Mouse (Mus musculus) embryonic facial prominence, embryonic 11.5 days (tissue): Measurements from ENCODE around the gene Ribc1. TPM values are rescaled to one million over a fixed set of nuclear protein-coding genes. Genes with fewer than 3 reads are reported as not detected.

Experiments used
- ATAC-seq: fragments of 200-750 bp; cut with Nextera tagmentation; replicated peaks from 2 replicates; pipeline ENCODE4 v1.8.0; 2017; ENCODE audit warnings: low read depth; ENCODE audit not compliant: insufficient number of reproducible peaks, low FRiP score, low TSS enrichment
- DNase-seq: peaks from one replicate; pipeline ENCODE4 v3.0.0-alpha.2; 2015; ENCODE audit warnings: low spot score
- H3K27ac ChIP-seq: fragments of 300-500 bp; sonication (generic); replicated peaks from 2 replicates; pipeline ENCODE4 v1.5.1; 2014; ENCODE audit warnings: mild to moderate bottlenecking, low read depth, low read length, control low read depth
- H3K27me3 ChIP-seq: fragments of 300-500 bp; sonication (generic); 2 replicates; pipeline ENCODE4 v1.6.1; 2014; ENCODE audit warnings: mild to moderate bottlenecking, low read length, moderate library complexity, mixed read lengths; ENCODE audit not compliant: control insufficient read depth, insufficient read depth
- H3K36me3 ChIP-seq: fragments of 300-500 bp; sonication (generic); replicated peaks from 2 replicates; pipeline ENCODE4 v1.6.1; 2014; ENCODE audit warnings: low read depth, mild to moderate bottlenecking, low read length, moderate library complexity, mixed read lengths; ENCODE audit not compliant: control insufficient read depth, insufficient read depth
- H3K4me1 ChIP-seq: fragments of 300-500 bp; sonication (generic); 2 replicates; pipeline ENCODE4 v1.6.1; 2014; ENCODE audit warnings: low read length, mixed read lengths; ENCODE audit not compliant: control insufficient read depth, insufficient read depth
- H3K4me2 ChIP-seq: fragments of 300-500 bp; sonication (generic); 2 replicates; pipeline ENCODE4 v1.6.1; 2014; ENCODE audit warnings: low read depth, mild to moderate bottlenecking, control low read depth, low read length, moderate library complexity
- H3K4me3 ChIP-seq: fragments of 300-500 bp; sonication (generic); 2 replicates; pipeline ENCODE4 v1.5.1; 2014; ENCODE audit warnings: low read depth, low read length, control low read depth
- H3K9ac ChIP-seq: fragments of 300-500 bp; sonication (generic); replicated peaks from 2 replicates; pipeline ENCODE4 v1.6.1; 2014; ENCODE audit warnings: mild to moderate bottlenecking, control low read depth, low read length
- H3K9me3 ChIP-seq: fragments of 300-500 bp; sonication (generic); replicated peaks from 2 replicates; pipeline ENCODE4 v1.6.1; 2016; ENCODE audit warnings: mild to moderate bottlenecking, low read length, inconsistent platforms, mixed read lengths; ENCODE audit not compliant: control insufficient read depth
- WGBS: fragments of 180-500 bp; shearing (Covaris S2); extraction: QIAGEN DNeasy Blood & Tissue Kit; methylation state at CpG from one replicate; pipeline ENCODE4 v1.1.7; 2014; 5-methylcytosine and 5-hydroxymethylcytosine counted together
- polyA plus RNA-seq: library from polyadenylated mRNA; unstranded; fragments of >200 nt; fragmentation: Nextera tagmentation; extraction: Ambion mirVana; gene quantifications from 2 replicates; pipeline ENCODE4 v1.2.1, GENCODE M21; 2014

Ribc1 gene
- 5.7 and 5.9 TPM in 2 replicates for polyA plus RNA-seq

GRCm38 (mm10) chrX:152016151-152017145 lies at the start of gene Ribc1, which contains the start of gene Smc1a:
Gene Ribc1 (minus strand): TSS chrX:152016295.
Gene Smc1a (plus strand): TSS chrX:152016428.
- H3K9ac ChIP-seq: peak within 1 kb of the TSS; percentile 72
- H3K9me3 ChIP-seq: no peaks in the 10 kb centered on the region
- H3K36me3 ChIP-seq: no peaks in the 10 kb centered on the region
- H3K4me3 ChIP-seq: peak within 1 kb of the TSS; percentile 50
- DNase-seq (peak; percentile 94), ATAC-seq (peak; percentile 98)
- no peaks in the 10 kb centered on the region; the same call in 1 of the 2 replicates for H3K27me3 ChIP-seq
- peak within 1 kb of the TSS; percentile 50 for H3K4me2 ChIP-seq
- H3K4me1 ChIP-seq: no peaks in the 10 kb centered on the region
- 17% methylated on average over 64 of the region's 64 CpGs for WGBS
- peak within 1 kb of the TSS; percentile 85 for H3K27ac ChIP-seq

GRCm38 (mm10) chrX:152065674-152066073 lies 49.6 kb upstream of the Ribc1 start:
- no peak overlapping the region for H3K9ac ChIP-seq
- no peak overlapping the region for H3K27ac ChIP-seq
- 81% methylated on average over 2 of the region's 2 CpGs for WGBS
- no peak overlapping the region for H3K4me2 ChIP-seq
- no peak for DNase-seq
- no peaks in the 10 kb centered on the region for H3K9me3 ChIP-seq
- no peaks in the 10 kb centered on the region for H3K36me3 ChIP-seq
- no peak for ATAC-seq
- H3K4me1 ChIP-seq: no peaks in the 10 kb centered on the region
- H3K27me3 ChIP-seq: 0 out of 2 replicates have a peak, but pooled peaks cover 2% of the 10 kb centered on the region
- H3K4me3 ChIP-seq: no peak overlapping the region

- Histone ChIP-seq H3K27me3 (no peaks in the 10 kb centered on the region; the same call in 1 of the 2 replicates), H3K4me1 (no peaks in the 10 kb centered on the region), H3K9ac (no peak overlapping the region), H3K4me3 (no peak overlapping the region), H3K9me3 (no peaks in the 10 kb centered on the region), H3K4me2 (no peak overlapping the region), H3K27ac (no peak overlapping the region), H3K36me3 (no peaks in the 10 kb centered on the region; the same call in 1 of the 2 replicates)
- ATAC-seq (no peak), DNase-seq (no peak)
- WGBS: 79% methylated on average over 1 of the region's 1 CpGs
Measured at GRCm38 (mm10) chrX:152054094-152054493, 38.0 kb upstream of the Ribc1 start.

- no peaks in the 10 kb centered on the region; the same call in 1 of the 2 replicates for H3K27me3 ChIP-seq
- H3K9ac ChIP-seq: no peak overlapping the region
- DNase-seq: no peak
- H3K4me1 ChIP-seq: no peaks in the 10 kb centered on the region
- no peak overlapping the region for H3K4me3 ChIP-seq
- ATAC-seq: no peak
- 73% methylated on average over 3 of the region's 3 CpGs for WGBS
- H3K4me2 ChIP-seq: no peak overlapping the region
- H3K36me3 ChIP-seq: no peaks in the 10 kb centered on the region; the same call in 1 of the 2 replicates
- H3K9me3 ChIP-seq: no peaks in the 10 kb centered on the region
- no peak overlapping the region for H3K27ac ChIP-seq
Measured at GRCm38 (mm10) chrX:152052546-152052945, 36.5 kb upstream of the Ribc1 start.

- Histone ChIP-seq H3K4me1 (no peaks in the 10 kb centered on the region), H3K27me3 (no peaks in the 10 kb centered on the region; the same call in 1 of the 2 replicates), H3K9ac (no peak overlapping the region), H3K27ac (no peak overlapping the region), H3K9me3 (no peaks in the 10 kb centered on the region), H3K4me3 (no peak overlapping the region), H3K4me2 (no peak overlapping the region), H3K36me3 (no peaks in the 10 kb centered on the region; the same call in 1 of the 2 replicates)
- DNase-seq (no peak), ATAC-seq (no peak)
Measured at GRCm38 (mm10) chrX:152047230-152047629, 31.1 kb upstream of the Ribc1 start.

GRCm38 (mm10) chrX:152039865-152040264 lies 23.8 kb upstream of the Ribc1 start:
- Histone ChIP-seq H3K4me3 (no peak overlapping the region), H3K36me3 (0 out of 2 replicates have a peak, but pooled peaks cover 2% of the 10 kb centered on the region), H3K9ac (no peak overlapping the region), H3K27me3 (peaks cover 6% of the 10 kb centered on the region; the same call in 1 of the 2 replicates), H3K4me1 (no peaks in the 10 kb centered on the region), H3K27ac (no peak overlapping the region), H3K4me2 (no peak overlapping the region), H3K9me3 (no peaks in the 10 kb centered on the region)
- no peak for DNase-seq
- no peak for ATAC-seq

GRCm38 (mm10) chrX:152019294-152019693 lies 3.2 kb upstream of the Ribc1 start:
- Histone ChIP-seq H3K36me3 (no peaks in the 10 kb centered on the region), H3K27ac (no peak overlapping the region), H3K4me1 (no peaks in the 10 kb centered on the region), H3K9me3 (no peaks in the 10 kb centered on the region), H3K4me3 (no peak overlapping the region), H3K27me3 (no peaks in the 10 kb centered on the region; the same call in 1 of the 2 replicates), H3K4me2 (no peak overlapping the region), H3K9ac (no peak overlapping the region)
- WGBS: 87% methylated on average over 2 of the region's 2 CpGs
- no peak for ATAC-seq
- DNase-seq: no peak

GRCm38 (mm10) chrX:152017186-152017585 lies 1.1 kb upstream of the Ribc1 start:
- Histone ChIP-seq H3K4me2 (peak overlapping the region; percentile 50), H3K9ac (peak overlapping the region; percentile 65), H3K27ac (no peak overlapping the region), H3K27me3 (no peaks in the 10 kb centered on the region; the same call in 1 of the 2 replicates), H3K36me3 (no peaks in the 10 kb centered on the region), H3K4me3 (peak overlapping the region; percentile 50), H3K4me1 (no peaks in the 10 kb centered on the region), H3K9me3 (no peaks in the 10 kb centered on the region)
- DNase-seq (no peak), ATAC-seq (no peak)
- 31% methylated on average over 14 of the region's 14 CpGs for WGBS
